Mouse (Mus musculus): ENCODE data around the gene Aqp11.

Gene Aqp11

GRCm38 (mm10) chr7:97707809-97708208, 30.3 kb downstream of the Aqp11 start:
- no peak for DNase-seq (ENCODE audit: low spot score in 2 of 2)

- no peak for DNase-seq (ENCODE audit: low spot score in 2 of 2)
These were observed 31.0 kb downstream of the Aqp11 start for GRCm38 (mm10) chr7:97707123-97707522.

- DNase-seq (ENCODE audit: low spot score in 2 of 2), result no peak
These were observed 37.0 kb downstream of the Aqp11 start for GRCm38 (mm10) chr7:97701106-97701505.

- no peak for DNase-seq (ENCODE audit: low spot score in 2 of 2)
These were observed 37.9 kb downstream of the Aqp11 start for GRCm38 (mm10) chr7:97700173-97700572.

- peak; percentile 92 to 98 for DNase-seq (ENCODE audit: low spot score in 2 of 2)
These were observed 41.4 kb downstream of the Aqp11 start, which contains the start of gene Clns1a for GRCm38 (mm10) chr7:97696506-97697254. Gene Clns1a (plus strand): TSS chr7:97696634.

GRCm38 (mm10) chr7:97696133-97696505, 42.0 kb downstream of the Aqp11 start:
- DNase-seq (ENCODE audit: low spot score in 2 of 2), result no peak

- no peak for DNase-seq (ENCODE audit: low spot score in 2 of 2)
These were observed 42.6 kb downstream of the Aqp11 start for GRCm38 (mm10) chr7:97695441-97695840.

GRCm38 (mm10) chr7:97687831-97688230, 50.3 kb downstream of the Aqp11 start:
- no peak for DNase-seq (ENCODE audit: low spot score in 2 of 2)

GRCm38 (mm10) chr7:97679239-97679638, 58.9 kb downstream of the Aqp11 start:
- DNase-seq (ENCODE audit: low spot score in 2 of 2), result no peak

Measured in right cerebral cortex, adult 2 months (tissue).